Mouse (Mus musculus): ENCODE results near the gene Plekha1. TPM values are rescaled to one million over a fixed set of nuclear protein-coding genes. Genes with fewer than 3 reads are reported as not detected.

Gene Plekha1
- total and polyA plus RNA-seq, 3 experiments = 0.23 to 8.3 (median 0.36) TPM

- Histone ChIP-seq H3K9me3 (replicated peaks; ENCODE audit: low read length) (no peaks in the 10 kb centered on the region), H3K79me2 (replicated peaks; ENCODE audit: control insufficient read depth, extremely low read depth, insufficient read depth, poor library complexity, severe bottlenecking) (no peaks in the 10 kb centered on the region), H3K27ac (ENCODE audit: insufficient read depth, low read depth) (no peak overlapping the region), H3K36me3 (replicated peaks in 1 of 2; ENCODE audit: control insufficient read depth in 1 of 2, insufficient read depth in 1 of 2, low read length in 1 of 2) (no peaks in the 10 kb centered on the region), H3K4me3 (replicated peaks in 1 of 3; ENCODE audit: low read depth in 2 of 3, low read length in 2 of 3, poor library complexity in 1 of 3) (no peak overlapping the region), H3K9ac (ENCODE audit: insufficient read depth, low read depth) (no peak overlapping the region), H3K4me1 (ENCODE audit: control insufficient read depth in 1 of 2, insufficient read depth in 2 of 2) (peaks cover 0 to 29% of the 10 kb centered on the region in 2 experiments; a peak in 2 of 4 replicates), H3K27me3 (replicated peaks) (peaks cover 2% of the 10 kb centered on the region), H3K4me2 (ENCODE audit: insufficient read depth, low read depth, poor library complexity, severe bottlenecking) (no peak overlapping the region)
- TF ChIP-seq ELF1 (IDR thresholded peaks at IDR 0.05; ENCODE audit: low read depth, low read length) (no peak), KAT2A (IDR thresholded peaks at IDR 0.05; ENCODE audit: insufficient replicate concordance, low read length) (no peak), GABPA (IDR thresholded peaks at IDR 0.05; ENCODE audit: insufficient replicate concordance, low read depth, low read length) (no peak), RAD21 (IDR thresholded peaks at IDR 0.05; ENCODE audit: low read depth, low read length) (no peak), ZKSCAN1 (IDR thresholded peaks at IDR 0.05; ENCODE audit: borderline replicate concordance, low read depth, low read length) (no peak), NELFE (IDR thresholded peaks at IDR 0.05; ENCODE audit: low read depth, low read length) (no peak)
- in situ Hi-C loops (cut with MboI; ENCODE audit: low pct_ligation_motif_present, low pct_unique_long_range_greater_than_20kb, low sequenced_read_pairs) = no loop called here
- DNase-seq (ENCODE audit: extremely low read depth) = no peak
- dilution Hi-C loops (cut with MboI; ENCODE audit: extremely low pct_ligation_motif_present, extremely low pct_unique_long_range_greater_than_20kb, low sequenced_read_pairs) = no loop called here
Observed at GRCm38 (mm10) chr7:130895618-130895945, 30.0 kb downstream of the Plekha1 start.

DNA sequence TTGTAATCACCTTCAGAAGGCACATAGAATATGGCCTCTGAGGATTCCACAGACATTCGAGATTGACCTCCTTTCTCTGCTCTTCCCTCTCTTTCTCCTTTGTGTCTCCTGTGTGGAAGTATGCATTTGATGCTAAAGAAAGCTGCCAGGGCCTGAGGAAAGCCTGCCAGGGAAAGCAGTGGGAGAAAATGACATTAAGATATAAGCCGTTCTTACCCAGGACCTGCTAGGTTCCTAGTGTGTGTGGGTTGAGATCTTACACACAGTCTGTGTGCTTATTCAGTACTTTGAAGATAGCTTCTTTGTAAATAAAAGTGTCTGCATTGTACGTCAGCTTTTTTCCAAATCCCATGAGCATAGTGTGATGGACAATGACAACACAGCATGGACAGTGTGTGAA, 30.5 kb downstream of the Plekha1 start:
- no peak for DNase-seq (ENCODE audit: extremely low read depth)
- Histone ChIP-seq H3K4me1 (ENCODE audit: control insufficient read depth in 1 of 2, insufficient read depth in 2 of 2) (peaks cover 0 to 33% of the 10 kb centered on the region in 2 experiments; a peak in 2 of 4 replicates), H3K4me2 (ENCODE audit: insufficient read depth, low read depth, poor library complexity, severe bottlenecking) (no peak overlapping the region), H3K27me3 (replicated peaks) (peaks cover 2% of the 10 kb centered on the region), H3K4me3 (replicated peaks in 1 of 3; ENCODE audit: low read depth in 2 of 3, low read length in 2 of 3, poor library complexity in 1 of 3) (no peak overlapping the region), H3K79me2 (replicated peaks; ENCODE audit: control insufficient read depth, extremely low read depth, insufficient read depth, poor library complexity, severe bottlenecking) (no peaks in the 10 kb centered on the region), H3K27ac (ENCODE audit: insufficient read depth, low read depth) (no peak overlapping the region), H3K36me3 (replicated peaks in 1 of 2; ENCODE audit: control insufficient read depth in 1 of 2, insufficient read depth in 1 of 2, low read length in 1 of 2) (no peaks in the 10 kb centered on the region), H3K9ac (ENCODE audit: insufficient read depth, low read depth) (no peak overlapping the region), H3K9me3 (replicated peaks; ENCODE audit: low read length) (no peaks in the 10 kb centered on the region)
- in situ Hi-C loops (cut with MboI; ENCODE audit: low pct_ligation_motif_present, low pct_unique_long_range_greater_than_20kb, low sequenced_read_pairs) = no loop called here
- dilution Hi-C loops (cut with MboI; ENCODE audit: extremely low pct_ligation_motif_present, extremely low pct_unique_long_range_greater_than_20kb, low sequenced_read_pairs) = no loop called here
- TF ChIP-seq MXI1 (IDR thresholded peaks at IDR 0.05; ENCODE audit: low read depth, low read length) (no peak), USF2 (conservative IDR thresholded peaks at IDR 0.05; ENCODE audit: low read depth, low read length) (no peak), MAFK (IDR thresholded peaks at IDR 0.05; ENCODE audit: insufficient replicate concordance, low read length) (no peak), NRF1 (IDR thresholded peaks at IDR 0.05; ENCODE audit: low read depth, low read length) (no peak), IRF4 (IDR thresholded peaks at IDR 0.05; ENCODE audit: low read depth, low read length) (no peak), RAD21 (IDR thresholded peaks at IDR 0.05; ENCODE audit: low read depth, low read length) (no peak), EP300 (IDR thresholded peaks at IDR 0.05; ENCODE audit: low read length) (no peak), RCOR1 (conservative IDR thresholded peaks at IDR 0.05; ENCODE audit: low read depth, low read length) (no peak), TCF12 (IDR thresholded peaks at IDR 0.05; ENCODE audit: low read depth, low read length) (no peak), ZKSCAN1 (IDR thresholded peaks at IDR 0.05; ENCODE audit: borderline replicate concordance, low read depth, low read length) (no peak), JUN (IDR thresholded peaks at IDR 0.05; ENCODE audit: insufficient read depth, low read depth, low read length) (no peak)
